Mouse (Mus musculus): ENCODE results near the gene Pepd.

Pepd gene

DNA sequence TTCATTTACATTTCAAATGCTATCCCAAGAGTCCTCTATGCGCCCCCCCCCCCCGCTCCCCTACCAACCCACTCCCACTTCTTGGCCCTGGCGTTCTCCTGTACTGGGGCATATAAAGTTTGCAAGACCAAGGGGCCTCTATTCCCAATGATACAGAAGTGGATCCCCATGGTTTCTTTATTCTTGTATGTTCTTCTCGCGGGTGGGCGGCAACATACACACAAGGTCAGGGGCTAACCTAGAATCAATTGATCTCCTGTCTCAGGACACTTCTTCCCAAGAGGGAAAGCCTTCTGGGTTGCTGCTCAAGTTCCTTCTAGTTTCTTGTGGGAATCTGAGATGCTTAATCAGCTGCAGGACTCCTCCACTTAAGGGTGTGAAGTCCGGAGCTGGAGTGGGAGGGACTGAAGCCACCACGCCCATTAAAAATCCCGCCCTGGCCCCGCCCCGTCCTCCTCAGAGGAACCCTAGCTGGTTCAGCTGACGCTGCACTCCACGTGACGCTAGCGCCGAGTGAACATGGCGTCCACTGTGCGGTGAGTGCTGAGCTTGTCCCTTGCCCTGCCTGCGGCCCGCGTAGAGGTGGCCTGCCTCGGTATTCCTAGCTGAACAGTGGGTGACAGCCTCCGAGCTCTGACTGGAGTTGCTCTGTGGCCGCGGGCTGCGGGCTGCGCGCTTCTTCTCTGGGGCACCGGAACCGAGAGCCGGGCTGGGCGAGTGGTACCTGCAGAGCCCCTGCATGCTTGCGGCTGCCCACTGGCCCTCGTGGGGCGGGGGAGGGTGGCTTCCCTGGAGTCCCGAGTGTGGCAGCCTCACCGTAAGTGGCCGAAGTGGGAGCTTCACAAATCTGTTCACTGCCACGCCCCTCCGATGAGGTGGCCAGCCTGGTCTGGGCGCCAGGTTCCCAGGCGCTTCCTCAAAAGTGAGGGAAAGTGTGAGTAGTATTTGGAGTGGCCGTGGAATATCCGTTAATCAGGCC lies at the start of gene Pepd:
Pepd (plus strand) TSS at position 461 of the 979 bp plus-strand sequence.
- peak; percentile 78 for DNase-seq

DNA sequence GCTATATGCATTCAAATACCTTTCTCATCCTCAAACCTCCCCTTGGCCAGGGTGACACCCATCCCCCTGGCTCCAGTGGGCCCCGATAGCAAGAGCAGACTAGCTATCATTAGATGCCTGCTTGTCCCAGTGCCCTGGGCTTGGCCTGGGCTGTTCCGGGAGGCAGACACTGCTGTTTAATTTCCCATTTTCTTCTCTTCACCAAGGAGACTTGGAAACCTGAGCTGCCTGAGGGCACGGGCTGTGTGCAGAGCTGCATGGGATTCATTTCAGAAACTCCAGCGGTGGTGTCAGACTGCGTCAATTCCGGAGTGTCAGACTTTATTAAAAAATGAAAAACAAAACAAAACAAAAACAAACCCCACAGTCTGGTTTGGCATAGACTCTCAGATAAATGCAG lies 44.9 kb upstream of the Pepd start:
- no peak for DNase-seq

DNA sequence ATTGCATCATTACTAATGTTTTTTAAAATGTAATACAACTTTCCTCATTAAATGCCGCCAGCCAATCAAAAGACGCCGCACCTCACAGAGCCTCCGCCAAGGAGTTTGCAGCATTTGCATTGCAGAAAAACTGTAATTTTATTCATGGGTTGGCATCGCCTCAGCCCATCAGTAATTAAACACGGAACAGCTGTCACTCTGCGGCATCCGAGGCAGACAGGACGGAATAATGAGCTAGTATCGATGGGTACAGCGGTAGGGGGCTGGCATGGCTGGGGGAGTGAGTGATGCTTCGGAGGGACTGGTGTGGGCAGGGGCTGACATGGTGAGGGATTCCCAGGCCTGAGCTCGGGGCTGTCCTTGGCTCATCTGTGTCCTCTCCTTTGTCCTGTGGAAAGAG lies 42.5 kb upstream of the Pepd start:
- no peak for DNase-seq

DNA sequence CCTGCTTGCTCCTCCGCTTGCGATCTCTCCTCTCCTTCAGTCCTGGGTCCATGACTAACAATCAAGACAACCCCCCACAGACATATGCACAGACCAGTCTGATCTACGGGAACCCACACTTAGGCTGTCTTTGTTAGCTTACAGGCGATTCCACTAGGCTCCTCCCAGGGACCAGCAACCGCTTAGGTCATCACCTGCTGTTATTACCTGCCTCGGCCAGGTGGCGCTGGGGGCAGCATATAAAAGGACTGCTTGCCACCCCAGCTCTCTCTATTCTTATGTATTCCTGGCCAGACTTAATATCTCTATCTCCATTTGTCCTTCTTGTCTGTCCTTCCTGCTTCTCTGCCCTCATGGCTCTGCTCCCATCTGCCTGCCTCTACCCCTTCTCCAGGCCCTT lies 35.4 kb upstream of the Pepd start:
- no peak for DNase-seq

DNA sequence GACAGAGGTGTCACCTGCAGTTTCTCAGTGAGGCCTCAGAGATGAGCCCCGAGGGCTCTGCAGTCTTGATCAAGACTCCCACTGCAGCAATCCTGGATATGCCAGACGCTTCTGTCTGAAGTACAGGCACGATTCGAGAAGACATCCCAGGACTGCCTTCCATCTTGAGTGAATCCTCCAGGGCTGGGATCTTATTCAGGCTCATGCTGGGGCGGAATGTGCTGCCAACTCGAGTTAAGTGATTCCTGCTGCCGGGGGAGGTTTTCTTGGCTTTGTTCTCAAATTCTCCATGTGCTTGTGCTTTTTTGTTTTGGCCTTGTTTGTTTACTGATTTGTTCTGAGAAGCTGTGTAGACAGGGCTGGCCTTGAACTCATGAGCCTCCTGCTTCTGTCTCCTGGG lies 34.4 kb upstream of the Pepd start:
- DNase-seq, result no peak

DNA sequence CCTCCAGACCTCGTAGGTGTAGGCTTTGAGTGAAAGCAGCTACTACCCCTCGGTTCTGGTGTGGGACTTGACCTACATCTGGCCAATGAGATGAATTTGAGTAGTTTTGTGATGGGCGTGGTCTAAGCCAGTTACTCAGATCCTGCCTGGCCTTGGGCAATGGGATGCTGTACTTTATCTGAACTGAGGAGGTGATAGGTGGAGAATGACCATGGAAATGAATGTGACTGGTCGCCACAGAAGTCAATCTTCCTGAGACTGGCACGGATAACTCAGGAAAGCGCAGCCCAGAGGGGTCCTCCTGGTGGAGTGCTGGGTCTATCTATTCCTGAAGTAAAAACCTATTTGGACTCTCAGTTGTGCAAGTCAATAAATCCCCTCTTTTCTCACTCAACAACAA lies 23.7 kb upstream of the Pepd start:
- no peak for DNase-seq

DNA sequence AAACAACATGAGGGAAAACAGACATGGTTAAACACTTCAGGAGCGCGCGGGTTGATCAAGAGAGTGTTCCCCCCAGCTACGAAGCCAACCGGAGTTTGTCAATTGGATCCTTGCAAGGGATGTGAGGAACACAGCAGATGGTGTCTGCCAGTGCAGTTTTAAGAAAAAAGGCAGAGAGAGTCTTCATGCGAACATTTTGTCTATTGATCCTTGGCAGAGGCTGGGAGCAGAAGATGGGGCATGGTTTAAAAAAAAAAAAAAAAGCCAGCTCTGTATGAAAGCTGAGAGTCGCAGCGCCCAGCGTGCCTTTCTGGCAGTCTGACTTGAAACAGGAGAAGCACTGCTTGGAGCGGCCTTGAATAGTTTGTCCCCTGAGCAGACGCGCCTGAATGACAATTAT lies 23.3 kb upstream of the Pepd start:
- DNase-seq, result no peak

DNA sequence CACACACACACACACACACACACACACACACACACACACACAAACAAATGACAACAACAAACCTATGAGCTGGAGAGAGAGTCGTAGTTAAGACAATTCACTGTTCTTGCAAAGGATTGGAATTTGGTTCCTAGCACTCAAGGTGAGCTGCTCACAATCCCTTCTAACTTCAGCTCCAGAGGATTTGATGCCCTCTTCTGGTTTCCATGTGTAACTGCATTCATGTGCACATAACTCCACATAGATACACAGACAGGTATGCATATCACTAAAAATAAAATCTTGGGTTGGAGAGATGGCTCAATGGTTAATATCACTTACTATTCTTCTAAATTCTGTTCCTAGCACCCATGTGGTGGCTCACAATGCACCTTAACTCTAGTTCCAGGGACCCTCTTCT lies 19.3 kb upstream of the Pepd start:
- DNase-seq, result no peak

DNA sequence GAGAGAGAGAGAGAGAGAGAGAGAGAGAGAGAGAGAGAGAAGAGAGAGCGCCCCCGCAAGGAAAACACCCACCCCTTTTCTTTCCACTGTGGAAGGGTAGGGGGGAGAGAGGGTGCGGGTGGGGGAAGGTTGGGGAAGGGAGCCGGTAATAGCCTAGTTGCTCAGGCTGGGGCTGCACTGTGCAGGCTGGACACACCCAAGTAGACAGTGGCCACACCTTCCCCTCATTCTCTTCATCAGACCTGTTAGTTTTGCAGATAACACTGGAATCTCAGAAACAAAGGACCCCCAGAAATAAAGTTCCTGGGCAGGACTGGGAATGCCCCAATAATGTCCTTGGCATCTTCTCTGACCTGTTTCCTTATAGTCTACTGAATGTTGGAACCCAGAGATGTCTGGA lies 15.7 kb upstream of the Pepd start:
- DNase-seq, result no peak

DNA sequence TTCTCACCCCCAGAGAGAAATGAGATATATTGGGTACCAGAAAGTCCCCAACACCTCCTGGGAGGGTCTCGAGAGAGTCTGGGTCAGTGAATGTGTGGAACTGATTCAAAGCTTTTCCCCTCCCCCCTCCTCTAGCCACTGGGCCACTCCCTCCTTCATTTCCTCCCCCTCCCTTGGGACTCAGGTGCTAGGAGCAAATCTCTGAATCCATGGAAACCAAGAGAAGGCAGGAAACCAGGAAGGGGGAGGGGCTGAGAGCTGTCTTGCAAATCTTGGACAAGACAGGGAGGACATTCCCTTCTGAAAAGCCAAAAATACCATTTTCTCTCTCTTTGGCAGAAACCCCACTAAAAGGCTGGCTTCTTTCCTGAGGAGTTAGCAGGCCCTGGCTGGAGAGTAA lies 15.1 kb upstream of the Pepd start:
- no peak for DNase-seq

DNA sequence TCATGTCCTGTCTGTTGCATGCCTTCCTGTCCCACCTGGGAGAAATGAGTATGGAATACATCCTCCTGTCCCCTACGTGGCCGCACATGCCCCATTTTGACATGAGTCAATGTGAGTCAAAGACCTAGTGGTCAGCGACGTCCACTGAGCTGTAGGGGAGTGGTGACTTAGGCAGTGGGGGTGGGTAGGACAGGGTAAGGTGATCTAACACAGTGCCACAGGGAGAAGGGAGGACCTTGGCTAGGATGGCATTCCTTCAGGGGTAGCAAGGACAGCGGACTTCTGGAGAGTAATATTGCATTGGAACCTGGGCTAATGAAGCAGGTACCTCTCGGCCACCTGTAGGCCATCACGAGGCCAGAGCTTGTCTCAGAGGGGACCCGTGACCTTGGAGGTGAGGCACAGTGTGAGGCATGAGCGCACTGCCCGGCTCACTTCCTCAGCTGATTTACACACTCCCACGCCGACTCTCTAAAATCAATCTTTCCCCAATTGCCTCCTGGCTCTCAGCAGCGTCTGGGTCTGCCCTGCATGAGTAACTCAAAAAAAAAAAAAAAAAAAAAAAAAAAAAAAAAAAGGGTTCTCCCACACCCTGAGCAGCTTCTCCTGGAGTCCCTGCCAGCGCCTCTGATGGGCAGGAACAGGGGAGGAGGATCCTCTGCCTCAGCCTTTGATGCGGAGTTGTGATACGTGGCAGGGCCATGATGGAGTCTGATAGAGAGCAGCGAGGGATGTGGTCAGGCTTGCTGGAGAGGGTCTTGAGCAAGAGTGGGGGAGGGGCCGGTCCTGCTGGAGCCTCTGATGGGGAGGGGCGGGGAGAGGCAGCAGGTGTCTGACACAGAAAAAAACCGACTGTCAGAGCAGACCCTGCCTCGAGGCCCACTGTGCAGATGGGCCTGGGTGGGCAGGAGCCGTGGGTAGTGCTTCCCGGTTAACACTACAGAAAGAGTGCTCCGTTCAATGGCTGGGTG lies 1.8 kb upstream of the Pepd start:
- DNase-seq, result no peak

DNA sequence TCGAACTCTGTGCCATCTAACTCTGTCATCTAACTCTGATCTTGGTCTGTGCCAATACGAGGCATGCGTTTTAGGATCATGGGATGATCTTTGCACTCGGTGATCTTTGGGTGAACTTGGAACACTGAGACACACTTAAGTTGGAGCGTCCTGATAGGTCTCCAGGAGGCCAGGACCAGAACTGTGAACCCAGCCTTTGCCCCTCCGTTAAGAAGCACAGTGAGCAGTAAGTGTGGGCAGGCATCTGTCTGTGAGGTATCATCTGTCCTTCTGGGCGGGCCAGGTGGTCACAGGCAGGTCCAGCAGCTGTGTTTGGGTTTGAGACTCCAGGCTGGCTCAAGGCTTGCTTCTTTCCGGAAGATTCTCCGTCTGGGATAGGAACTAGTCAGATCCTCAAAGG lies 1.8 kb downstream of the Pepd start:
- no peak for DNase-seq

DNA sequence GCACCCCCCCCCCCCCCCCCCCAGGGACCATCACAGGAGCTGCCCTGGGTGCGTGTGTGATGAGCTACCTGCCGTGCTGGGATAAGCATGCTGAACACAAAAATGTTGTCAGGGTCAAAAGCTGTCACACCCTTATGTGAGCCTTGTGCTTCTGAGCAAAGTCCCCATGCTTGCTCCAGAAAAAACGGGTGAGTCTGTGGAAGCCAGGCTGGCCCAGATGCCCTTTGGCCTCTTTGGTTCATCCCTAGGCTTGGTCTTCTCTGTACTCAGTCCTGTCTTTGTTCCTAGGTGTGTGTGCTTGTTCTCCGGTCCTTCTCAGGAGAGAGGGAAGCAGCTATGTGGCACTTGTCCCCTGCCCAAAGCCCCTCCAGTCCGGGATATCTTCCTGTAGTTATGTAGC lies 3.4 kb downstream of the Pepd start:
- no peak for DNase-seq

DNA sequence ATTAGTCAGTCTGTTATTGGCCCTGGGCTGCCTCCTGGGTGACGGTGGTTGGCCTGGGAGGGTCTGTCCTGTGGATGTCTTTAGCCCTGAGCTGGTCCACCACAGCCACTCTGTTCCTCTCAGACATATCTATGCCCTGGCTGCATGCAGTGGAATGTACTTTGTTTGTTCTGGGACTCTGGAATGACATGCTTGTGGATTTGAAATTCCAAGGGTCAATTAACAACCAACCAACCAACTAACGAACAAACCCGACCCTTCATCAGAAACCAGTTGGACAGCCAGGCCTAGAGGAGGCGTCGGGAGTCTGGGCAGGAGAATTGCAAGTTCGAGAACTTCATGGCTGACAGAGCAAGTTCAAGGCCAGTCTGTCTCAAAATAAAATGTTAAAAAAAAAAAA lies 5.4 kb downstream of the Pepd start:
- no peak for DNase-seq

DNA sequence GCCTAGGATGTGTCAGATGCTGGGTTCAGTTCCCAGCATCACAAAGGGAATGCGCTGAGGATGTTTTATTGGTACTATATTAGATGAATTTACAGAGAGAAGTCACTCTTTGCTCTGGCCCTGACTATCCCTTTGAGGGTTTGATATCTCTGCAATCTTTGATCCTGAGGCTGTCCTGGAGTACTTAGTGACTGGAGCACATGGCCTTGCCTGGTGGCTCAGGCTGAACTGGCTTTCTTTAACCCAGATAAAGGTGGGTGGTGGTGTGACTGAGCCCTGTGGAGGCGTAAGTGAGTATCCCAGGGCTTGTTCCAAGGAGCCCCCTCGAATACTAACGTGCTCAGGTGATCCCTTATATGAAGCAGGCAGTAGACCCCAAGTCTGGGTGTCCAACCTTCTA lies 5.8 kb downstream of the Pepd start:
- DNase-seq, result no peak

DNA sequence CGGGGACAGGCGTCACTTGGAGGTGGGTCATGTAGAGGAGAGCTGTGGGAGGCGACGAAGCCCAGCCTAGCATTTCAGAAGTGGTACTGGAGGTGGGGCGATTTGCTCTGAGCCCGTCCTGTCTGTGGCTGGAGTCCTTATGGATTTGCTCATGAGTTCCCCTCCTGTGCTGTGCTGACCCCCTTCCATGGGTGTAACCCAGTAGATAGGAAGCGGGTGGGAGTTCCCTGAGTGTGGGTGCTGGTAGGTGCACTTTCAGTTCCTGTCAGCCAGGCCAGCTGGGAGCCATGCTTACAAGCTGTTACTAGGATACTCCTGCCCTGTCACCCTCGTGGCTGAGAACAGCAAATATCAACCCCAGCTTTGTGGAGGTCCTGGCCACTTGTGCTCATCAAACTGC lies 6.2 kb downstream of the Pepd start:
- DNase-seq, result no peak

DNA sequence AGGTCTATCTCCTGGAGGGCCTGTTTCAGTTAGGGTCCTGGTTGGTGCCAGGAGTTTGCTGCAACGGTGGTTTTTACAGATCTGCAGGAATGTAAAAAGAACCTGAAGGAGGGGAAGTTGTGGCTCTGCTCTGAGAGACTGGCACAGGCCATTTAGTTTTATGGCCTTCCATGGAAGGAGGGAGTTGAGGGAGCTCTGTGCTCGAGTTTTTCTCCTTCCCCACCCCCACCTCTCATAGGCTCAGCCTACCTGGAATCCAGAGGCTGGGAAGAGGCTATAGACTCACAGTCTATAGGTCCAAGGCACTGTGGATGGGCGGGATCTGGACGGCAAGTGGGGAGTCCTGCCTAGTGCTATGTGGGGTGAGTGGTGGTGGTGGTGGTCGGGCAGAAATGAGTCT lies 6.9 kb downstream of the Pepd start:
- DNase-seq, result no peak

DNA sequence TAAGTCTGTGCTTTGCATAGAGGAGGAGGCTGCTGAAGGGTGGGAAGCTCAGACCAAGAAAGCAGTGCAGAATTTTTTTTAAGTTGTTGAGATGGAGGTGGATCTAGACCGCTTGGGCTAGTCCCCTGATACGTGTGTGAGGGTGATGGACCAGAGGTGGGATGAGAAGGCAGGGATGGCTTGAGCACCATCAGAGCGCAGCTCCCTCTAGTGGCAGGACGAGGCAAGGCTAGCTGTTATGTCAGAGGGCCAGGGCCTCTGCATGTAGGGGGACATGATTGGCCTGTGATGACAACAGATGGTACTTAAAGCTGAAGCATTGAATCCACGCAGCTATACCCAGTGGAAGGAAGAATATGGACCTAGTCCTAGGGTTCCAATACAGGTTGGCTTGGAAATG lies 7.6 kb downstream of the Pepd start:
- no peak for DNase-seq

DNA sequence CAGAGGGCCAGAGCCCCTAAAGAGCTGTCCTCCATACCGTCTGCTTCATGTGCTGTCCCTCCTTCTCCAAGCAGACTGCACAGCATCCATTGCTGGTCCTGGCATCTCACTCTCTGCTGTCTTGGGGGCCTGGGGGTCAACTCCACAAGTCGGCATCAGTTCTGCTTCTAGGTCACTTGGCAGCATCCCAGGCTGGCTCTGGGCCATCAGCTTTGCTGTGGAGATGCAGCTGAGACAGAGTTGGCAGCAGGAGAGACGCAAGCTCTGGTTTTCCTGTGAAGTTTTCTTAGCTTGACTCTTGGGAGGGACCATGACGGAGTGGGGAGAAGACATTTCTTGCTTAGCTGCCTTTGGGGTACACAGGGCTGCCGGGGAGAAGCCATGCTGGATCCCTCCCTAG lies 13.0 kb downstream of the Pepd start:
- DNase-seq, result peak; percentile 28

DNA sequence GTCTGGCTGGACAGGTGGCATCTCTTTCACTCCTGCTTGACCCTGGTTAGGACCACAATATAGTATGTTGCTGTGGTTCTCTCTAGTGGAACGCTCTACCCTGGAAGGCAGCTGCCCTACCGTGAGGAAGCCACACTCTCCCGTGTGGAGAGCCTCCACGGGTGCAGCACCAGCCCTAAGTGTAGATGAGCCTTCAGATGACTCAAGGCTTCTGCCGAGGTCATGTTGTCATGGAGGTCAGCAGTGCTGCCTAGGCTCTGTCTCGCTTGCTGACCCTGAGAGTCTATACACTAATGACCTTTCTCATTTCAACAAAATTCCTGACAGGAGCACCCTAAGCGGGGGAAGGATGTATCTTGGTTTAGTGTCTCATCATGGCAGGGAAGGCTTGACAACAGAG lies 13.8 kb downstream of the Pepd start:
- no peak for DNase-seq

DNA sequence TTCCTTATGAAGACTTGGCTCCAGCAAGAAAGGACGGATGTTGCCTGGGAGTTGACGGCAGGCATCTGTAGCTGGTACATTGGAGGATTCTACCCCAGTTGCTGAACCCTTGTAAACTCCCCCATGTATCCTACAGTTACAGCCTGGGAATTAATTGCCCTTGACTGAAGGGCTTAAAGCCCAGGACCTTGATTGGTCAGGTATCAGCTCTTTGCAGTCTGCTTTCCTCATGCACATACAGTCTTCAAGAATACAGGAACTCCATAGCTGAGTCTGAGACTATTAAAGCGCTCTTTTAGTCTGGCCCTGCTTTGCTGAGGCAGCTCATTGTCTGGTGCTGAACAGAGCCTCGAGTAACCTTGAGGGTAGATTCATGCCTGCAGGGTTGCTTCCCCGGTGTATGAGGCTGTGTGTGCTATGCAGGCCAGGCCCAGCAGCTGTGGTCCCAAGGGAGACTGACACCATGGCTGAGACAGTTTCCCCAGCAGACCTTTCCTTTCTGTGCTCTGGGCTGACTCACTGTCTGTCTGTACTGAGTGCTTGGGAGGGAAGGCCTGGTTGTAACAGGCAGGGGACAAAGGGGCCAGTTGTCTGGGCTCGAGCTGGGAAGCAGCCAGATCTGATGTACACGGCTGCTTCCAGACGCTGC lies 17.6 kb downstream of the Pepd start:
- DNase-seq, result no peak

DNA sequence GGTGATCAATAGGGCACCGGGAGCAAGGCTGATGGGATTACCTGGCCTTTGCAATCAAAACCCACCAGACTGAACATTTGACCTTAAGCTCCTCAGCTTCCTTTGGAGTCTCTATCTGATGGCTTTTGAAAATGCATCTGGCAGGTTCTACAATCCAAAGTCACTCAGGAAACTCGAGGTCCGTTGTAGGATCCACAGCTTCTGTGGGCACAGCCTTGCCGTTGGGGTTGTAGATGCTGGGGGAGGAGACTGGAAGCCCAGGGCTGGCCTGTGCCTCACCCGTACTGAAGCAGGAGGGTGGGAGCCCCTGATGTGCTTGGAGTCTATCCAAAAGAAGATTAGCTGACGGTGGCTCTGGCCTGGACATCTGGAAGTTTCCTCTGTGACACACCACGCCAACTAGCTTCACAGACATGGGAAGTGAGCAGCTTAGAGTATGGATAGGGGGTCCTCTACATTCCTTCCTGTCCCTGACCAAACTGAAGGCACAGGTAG lies 18.1 kb downstream of the Pepd start:
- DNase-seq, result no peak

DNA sequence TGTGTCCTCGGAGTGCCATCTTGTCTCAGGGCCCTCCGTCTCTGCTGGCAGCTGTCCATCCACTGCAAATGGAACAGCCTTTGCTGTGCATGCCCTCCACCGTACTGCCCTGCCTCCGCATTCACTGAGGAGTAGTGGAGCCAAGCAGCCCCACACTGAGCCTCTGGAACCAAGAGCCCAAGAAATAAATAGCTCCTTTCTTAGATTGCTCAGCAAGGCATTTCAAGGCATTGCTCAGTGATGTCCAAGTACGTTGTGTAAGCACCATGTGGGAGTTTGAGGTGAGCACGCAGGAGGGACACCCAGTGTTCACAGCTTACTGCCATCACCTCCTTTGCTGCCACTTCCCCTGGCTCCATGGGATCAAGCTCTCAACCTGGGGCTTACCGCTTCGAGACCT lies 20.5 kb downstream of the Pepd start:
- no peak for DNase-seq
